Mouse (Mus musculus): ENCODE data around the gene Krtap22-2.
"Not testable (repeated sequence)": the region's sequence is repeated elsewhere in the genome, so short reads cannot be mapped to it uniquely, and the experiment has no call there.

Gene Krtap22-2

DNA sequence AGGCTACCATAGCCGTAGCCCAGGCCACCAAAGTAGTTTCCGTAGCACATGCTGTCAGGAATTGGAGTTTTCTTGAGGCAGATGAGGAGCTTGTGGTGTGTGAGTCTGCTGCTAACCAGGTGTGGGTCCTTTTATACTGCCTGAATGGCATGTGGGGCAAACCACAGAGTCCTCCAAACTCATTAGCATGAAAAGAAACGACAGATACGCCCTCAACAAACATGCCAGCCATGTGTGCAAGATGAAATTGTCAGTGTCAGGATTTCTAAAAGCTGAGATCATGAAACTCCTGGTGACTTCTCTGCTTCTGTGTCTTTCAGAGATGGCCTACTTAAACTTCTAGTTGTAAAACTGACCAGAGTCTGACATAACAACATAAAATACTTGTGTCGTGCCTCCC, at the start of gene Krtap22-2:
Gene Krtap22-2, minus strand, starts transcription at position 101 of the 400 bp plus-strand sequence.
- DNase-seq (ENCODE audit: low read depth): no peak

DNA sequence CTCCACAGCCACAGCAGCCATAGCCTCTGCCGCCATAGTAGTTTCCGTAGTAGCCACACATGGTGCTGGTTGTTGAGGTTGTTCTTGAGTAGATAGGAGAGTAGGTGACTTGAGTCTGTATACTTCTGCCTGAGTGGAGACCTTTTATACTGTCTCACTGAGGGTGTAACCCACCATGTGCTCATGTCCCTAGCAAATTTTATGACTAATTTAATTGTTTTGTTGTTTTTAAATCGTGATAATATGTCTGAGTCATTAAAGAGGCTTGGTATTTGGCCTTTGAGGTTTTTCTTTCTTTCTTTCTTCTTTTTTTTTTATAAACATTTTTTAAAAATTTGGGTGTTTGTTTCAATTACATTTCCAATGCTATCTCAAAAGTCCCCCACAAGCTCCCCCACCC, 37.2 kb upstream of the Krtap22-2 start, which contains the start of gene Krtap6-5:
Gene Krtap6-5, minus strand, starts transcription at position 101 of the 400 bp plus-strand sequence.
- no peak for DNase-seq (ENCODE audit: low read depth)

DNA sequence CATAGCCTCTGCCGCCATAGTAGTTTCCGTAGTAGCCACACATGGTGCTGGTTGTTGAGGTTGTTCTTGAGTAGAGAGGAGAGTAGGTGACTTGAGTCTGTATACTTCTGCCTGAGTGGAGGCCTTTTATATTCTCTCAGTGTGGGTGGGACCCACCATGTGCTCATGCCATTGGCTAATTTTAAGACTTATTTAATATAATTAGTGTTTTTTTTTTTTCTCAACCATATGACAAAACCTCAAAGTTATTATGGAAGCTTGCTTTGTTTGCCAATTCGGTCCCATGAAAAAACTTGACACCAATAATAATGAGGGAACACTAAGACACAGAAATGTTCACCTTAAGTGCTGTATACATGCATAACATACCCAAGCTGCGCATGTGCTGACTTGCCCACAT, 30.8 kb upstream of the Krtap22-2 start, which contains the start of gene Gm10228:
Gene Gm10228, minus strand, starts transcription at position 101 of the 400 bp plus-strand sequence.
- not testable (repeated sequence) for DNase-seq (ENCODE audit: low read depth)

DNA sequence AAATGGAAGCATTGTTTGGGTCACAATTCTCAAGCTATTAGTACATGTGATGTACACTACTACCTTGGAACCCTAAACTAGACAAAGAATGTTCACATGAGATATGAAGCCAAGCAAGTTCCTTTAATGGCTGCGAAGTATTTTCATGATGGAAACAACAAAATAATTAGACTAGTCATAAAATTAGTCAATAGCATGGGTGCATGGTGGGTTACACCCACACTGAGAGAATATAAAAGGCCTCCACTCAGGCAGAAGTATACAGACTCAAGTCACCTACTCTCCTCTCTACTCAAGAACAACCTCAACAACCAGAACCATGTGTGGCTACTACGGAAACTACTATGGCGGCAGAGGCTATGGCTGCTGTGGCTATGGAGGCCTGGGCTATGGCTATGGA, 20.8 kb upstream of the Krtap22-2 start, which contains the start of gene Krtap6-1:
Gene Krtap6-1, plus strand, starts transcription at position 301 of the 400 bp plus-strand sequence.
- not testable (repeated sequence) for DNase-seq (ENCODE audit: low read depth)

DNA sequence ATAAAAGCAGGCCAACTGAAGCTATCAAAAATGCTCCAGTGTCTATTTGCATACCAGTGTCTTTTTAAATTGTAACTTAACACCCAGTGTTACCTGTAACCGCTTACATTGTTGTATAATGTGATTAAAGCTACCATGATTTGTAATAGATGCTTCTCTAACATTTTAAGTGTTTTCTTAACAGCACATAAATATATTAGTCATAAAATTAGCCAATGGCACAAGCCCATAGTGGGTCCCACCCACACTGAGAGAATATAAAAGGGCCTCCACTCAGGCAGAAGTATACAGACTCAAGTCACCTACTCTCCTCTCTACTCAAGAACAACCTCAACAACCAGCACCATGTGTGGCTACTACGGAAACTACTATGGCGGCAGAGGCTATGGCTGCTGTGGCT, 4.4 kb upstream of the Krtap22-2 start, which contains the start of gene Gm10229:
Gene Gm10229, plus strand, starts transcription at position 301 of the 400 bp plus-strand sequence.
- DNase-seq (ENCODE audit: low read depth): not testable (repeated sequence)

DNA sequence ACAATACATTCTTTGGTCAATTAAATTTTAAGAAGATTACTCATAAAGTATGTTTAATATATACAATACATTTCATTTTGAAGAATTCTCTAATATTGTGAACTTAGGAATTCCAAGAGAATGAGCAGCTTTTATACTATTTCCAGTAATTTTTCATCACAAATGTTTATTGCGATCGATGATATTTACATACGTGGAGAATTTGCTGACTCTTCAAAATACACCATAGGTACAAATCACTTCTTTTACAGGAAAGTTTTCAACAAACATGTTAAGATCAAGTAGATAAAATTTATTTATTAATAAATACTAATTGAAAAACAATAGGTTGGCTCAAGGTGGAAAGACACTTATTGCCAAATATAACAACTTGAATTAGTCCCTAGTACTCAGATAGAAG, 3.4 kb upstream of the Krtap22-2 start:
- no peak for DNase-seq (ENCODE audit: low read depth)

DNA sequence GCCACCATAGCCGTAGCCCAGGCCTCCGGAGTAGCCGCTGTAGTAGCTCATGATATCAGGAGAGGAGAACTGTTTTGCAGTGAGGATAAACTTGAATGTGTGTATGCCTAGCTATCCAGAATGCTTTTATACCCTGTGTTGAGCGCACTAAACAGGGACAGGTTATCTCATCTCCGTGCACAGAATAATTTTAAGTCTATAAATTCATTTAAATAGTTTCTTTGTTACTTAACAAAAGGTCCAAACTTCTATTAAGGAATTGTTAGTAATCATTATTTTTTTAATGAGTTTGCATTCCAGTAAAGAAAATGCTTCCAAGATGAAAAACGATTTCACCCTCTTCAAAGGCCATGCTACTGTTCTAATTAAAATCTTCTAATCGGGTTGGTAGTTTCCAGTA, 47.8 kb downstream of the Krtap22-2 start, which contains the start of gene Krtap16-3:
Gene Krtap16-3, minus strand, starts transcription at position 101 of the 400 bp plus-strand sequence.
- DNase-seq (ENCODE audit: low read depth): no peak
